Mouse (Mus musculus) left cerebral cortex, adult 11 months (tissue): ENCODE data around the gene Otub1.

Source experiments
- DNase-seq: peaks from one replicate; pipeline ENCODE4 v3.0.0; 2022; ENCODE audit warnings: low spot score

Otub1 gene

DNA sequence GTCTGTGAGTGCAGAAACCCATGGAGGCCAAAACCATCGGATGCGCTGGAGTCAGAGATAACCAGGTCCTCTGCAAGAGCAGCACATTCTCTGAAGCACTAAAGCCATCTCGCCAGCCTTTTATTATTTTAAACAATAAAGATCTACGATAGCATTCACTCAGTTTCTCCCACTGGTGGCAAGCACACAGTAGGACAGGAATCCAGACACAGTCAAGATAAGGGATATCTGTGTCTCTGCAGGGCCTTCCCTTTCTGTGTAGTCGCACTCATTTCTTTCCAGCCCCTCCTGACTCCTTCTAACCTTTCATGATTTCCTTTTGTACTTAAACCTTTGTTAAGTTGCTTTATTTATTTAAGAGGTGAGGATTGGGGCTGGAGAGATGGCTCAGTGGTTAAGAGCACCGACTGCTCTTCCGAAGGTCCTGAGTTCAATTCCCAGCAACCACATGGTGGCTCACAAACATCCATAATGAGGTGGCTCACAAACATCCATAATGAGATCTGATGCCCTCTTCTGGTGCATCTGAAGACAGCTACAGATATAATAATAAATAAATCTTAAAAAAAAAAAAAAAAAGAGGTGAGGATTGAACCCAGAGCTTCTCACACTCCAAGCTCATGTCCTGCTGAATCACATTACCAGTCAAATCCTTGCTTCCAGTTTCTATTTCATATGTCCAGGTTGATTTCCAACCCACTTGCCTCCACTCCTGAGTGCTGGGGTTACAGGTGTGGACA lies 4.0 kb upstream of the Otub1 start:
- no peak for DNase-seq

DNA sequence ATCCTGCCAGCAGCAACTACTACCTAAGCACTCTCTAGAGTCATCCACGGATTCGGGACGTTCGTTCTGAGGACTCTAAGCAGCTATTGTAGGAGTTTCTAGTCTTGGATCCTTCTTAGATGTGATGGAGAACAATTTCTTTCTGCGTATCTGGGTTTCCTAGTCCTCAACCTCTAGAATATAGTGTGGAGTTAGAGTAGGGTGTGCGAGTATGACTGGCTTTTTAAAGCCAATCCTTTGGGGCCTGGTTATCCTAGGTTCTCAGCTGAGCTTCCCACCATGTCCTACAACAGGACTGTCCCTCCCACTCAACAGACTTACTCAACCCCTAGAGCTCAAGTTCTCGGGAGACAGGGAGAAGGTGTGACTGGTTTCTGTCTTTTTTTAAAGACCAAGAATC lies 790 bp downstream of the Otub1 start:
- DNase-seq, result no peak

DNA sequence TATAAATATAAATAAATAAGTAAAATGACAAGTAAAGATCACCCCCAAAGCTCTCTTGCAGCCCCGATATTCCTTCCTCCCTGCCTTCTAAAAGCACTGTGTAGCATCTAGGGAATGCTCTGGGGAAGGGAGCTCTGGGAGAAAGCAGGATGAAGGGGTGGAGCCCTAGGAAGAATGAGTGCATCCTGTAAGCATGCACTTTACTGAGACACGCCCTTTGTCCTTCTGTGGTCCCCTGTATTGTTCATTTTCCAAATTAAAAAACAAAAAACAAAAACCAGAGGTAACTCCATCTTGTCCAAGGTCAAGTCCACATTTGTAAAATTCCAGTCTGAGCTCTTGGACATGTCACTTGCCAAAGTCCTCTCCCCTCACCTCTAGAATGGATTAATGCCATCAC lies 1.2 kb downstream of the Otub1 start:
- no peak for DNase-seq

DNA sequence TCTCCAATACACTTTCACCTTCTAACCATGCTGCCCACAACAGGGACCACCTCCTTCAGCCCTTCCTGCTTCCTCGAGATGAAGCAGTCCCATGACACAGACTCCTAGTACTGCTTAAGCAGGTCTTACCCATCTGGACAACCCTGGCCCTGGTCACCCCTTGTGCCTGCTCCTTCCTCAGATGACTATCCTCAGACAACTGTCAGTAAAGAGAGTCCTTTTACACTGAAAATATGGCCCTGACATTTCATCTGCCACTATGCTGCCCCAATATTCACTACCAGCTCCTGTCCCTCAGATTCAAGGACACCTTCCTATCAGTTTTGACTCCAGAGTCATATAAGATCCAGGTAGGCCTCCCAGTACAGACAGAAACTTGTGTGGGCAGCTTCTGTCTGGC lies 5.7 kb downstream of the Otub1 start:
- no peak for DNase-seq

DNA sequence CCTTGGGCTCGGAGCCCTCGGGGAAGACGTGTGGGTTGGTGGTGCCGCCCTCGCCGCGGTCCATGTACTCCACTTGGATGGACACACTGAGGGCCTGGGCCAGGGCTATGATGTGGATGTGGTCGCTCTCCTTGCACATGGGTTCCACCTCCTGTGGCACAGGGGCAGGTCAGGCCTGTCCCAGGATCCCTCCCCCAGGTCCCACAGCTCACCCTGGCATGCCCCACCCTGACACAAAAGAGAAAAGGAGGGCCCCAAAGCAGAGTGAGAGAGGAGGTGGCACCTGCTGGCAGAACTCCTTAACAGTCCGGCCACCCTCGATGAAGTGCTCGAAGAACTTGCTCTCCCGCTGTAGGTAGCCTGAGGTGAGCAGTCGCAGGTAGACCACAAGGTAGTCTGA lies 7.0 kb downstream of the Otub1 start:
- DNase-seq, result no peak

DNA sequence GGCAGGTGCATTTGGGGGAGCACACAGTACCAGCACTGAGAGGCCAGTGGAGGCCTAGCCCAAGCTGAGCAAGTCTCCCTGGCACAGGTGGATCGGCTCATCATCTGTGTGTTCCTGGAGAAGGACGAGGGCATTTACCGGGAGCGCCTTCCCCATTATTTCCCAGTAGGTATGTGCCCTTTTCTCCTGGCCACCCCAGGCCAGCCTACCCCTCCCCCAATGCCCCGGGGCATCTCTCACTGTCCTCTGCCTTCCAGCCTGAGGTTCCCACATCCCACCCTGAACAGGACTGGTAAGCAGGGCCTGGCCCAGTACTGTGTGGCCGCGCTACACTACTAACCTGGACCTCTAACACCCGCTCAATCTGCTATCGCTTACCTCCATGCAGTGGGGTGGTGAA lies 8.7 kb downstream of the Otub1 start:
- DNase-seq, result no peak

DNA sequence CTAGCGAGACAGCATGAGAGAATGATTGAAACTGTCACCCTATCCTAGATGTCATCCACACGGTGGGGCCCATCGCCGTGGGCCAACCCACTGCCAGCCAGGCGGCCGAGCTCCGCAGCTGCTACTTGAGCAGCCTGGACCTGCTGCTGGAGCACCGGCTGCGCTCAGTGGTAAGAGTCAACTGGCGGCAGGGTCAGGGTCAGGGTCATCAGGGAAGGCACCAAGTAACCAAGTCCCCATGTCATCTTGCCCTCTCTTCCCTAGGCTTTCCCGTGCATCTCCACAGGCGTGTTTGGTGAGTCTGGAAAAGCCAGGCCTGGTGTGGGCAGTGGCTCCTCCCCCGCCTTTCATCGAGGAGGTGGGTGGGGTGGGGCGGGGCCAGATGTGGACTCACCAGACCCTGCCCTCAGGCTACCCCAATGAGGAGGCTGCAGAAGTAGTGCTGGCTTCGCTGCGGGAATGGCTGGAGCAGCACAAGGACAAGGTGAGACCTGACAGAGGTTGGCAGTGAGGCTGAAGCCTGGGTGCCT lies 9.3 kb downstream of the Otub1 start:
- no peak for DNase-seq

DNA sequence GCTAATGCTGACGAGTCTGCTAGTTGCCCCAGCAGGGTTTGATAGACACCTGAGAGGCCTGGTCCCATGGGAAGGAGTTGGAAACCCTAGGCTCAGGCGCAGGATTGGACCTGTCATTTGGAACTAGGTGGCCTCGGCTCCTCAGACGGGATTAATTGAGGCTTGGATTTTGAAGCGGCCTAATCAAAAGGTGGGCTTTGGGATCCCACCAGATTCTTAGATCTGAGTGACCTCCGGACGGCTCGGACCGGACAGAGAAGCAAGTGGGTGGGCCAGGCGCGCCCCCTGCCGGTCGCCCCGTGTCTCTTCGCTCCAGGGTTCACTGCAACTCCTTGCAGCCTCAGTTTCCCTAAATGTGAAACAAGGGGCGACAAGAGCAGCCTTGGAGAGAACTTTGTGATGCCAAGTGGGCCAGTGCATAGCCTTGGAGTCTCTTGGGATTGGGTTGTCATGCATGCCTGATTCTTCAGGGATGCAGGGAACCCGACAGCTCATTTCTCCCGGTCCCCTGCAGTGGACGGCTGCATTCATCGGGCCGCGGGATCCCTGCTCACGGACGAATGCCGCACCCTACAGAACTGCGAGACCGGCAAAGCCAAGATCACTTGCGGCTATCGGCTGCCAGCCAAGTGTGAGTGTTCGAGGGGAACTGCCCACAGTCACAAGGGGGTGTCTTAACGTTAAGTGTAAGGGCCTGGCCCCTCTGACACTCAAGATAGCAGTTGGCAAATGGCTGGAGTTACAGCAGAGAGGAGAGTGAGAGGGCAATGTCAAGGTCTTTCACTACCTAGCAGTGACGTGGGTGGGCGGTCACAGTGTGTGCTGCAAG lies 10.0 kb downstream of the Otub1 start:
- no peak for DNase-seq

DNA sequence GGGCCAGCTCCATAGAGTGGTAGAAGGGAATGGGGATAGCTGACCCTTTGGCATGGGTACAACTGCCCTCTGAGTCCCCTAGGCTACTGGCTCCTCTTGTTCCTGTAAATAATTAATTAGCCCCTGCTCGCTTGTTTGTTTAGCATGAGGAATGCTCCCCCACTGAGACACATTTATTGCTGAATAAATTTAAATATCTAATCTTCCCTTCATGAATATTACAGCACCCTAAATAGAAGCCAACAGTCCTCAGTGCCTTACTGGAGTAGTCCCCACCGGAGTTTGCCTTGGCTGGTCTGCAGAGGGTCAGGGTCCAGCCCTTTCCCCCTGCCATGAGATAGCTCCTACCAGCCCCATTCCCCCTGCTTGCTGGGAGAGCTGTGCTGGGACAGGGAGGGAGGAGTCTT lies 13.6 kb downstream of the Otub1 start:
- no peak for DNase-seq

DNA sequence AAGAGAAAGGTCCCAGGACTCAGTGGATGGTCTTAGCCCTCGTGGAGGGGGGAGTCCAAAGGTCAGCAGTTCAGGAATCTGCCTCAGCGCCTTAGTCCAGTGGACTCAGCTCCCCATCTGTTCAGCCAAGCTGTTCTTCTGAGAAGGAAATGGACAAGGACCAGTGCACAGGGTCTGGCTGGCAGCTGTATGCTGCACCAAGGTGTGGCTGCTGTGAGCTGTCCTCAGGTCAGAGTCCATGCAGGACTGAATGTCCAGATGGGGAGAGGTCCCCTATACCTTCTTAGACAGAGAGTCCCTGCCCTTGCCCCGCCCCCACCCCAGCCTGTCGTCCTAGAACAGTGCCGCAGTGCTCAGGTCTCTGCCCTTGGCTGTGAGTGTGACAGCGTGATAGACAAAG lies 14.5 kb downstream of the Otub1 start:
- DNase-seq, result no peak

DNA sequence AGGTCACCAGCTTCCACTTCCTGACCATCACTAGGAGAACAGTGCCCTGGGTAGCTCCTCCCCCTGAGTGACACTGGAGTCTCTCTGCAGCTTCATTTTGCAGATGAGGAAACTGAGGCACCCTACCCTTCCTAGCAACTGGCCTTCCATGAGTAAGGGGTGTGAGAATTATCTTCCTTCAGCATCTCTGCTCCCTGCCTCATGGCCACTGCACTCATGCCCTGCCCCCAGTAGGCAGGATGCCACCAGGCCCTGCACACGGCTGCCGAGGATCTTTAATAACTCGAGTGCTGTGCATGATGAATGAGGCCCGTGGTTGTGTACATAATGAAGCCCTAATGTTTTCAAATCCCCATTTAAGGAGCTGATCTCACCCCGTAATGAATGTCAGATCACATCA lies 15.1 kb downstream of the Otub1 start:
- no peak for DNase-seq

DNA sequence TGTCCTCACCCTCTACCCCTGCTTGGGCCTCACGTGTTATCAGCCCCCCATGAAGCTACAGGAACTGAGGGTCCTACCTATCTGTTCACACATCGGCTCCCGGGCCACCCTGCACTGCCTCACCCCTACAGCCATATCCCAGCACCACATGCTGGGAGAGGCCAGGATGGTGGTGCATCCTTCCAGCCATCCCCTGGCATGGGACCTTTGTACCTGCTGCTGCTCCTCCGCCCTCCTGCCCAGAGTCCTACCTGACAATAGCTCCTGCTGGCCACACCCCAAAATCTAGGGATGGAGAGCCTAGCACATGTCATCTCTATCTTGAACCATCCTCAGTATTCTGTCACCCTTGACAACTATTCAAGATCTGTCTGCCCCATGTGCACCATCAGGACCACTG lies 17.1 kb downstream of the Otub1 start:
- no peak for DNase-seq

DNA sequence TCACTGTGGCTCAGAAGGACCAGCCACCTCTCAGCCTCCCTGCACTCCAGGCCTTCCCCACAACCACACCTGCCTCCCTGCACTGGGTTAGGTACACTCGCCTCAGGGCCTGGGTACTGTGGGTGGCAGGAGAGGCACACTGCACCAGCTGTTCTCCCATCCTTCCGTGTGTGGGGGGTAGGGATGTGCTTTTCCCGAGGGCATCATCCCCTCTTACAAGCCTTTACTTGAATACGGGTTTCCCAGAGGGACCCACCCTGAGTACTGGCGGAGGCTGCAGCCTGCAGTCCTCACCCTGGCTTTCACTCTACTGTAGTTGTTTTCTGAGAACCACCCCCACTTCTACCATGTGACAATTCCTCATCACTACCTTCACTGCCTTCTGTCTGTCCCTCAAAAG lies 19.0 kb downstream of the Otub1 start:
- DNase-seq, result no peak

DNA sequence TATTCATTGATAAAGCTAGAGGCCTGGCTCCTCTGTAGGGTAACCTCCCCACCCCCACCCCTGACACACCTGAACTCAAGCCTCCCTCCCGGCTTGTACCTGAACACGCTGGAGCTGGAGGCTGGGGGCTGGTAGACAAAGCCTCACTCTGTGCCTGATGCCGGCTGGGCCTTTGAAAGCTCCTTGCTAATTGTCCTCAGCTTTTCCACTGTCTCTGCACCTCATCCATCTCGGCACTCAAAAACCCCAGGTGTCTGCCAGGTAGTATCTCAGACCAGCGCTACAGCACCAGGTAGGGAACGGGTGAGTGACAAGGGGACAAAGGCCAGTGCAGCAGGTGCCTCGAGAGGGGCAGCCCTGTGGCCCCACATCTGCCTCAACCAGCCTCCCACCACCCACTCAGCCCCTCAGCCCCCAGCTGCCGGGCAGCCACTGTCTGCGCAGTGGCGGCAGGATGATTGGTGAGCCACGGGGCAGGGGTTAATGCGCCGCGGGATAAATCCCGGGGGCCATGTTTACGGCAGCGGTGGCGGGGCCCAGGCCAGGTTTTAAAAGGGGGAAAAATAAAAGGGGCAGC lies 20.3 kb downstream of the Otub1 start:
- no peak for DNase-seq

DNA sequence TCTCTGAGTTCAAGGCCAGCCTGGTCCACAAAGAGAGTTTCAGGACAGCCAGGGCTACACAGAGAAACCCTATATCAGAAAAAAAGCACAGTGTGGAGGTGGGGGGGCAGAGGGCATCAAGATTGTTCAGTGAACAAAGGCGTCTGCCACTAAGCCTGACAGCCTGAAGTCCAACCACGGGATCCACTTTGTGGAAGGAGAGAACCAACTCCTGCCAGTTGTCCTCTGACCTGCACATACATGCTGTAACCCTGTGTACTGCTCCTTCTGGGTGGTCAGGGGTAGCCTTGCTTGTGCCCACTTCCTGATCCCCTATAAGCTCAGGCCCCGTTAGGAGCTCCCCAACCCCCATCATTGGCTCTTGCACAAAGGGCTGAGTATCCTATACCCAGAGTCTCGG lies 21.1 kb downstream of the Otub1 start:
- DNase-seq, result no peak

DNA sequence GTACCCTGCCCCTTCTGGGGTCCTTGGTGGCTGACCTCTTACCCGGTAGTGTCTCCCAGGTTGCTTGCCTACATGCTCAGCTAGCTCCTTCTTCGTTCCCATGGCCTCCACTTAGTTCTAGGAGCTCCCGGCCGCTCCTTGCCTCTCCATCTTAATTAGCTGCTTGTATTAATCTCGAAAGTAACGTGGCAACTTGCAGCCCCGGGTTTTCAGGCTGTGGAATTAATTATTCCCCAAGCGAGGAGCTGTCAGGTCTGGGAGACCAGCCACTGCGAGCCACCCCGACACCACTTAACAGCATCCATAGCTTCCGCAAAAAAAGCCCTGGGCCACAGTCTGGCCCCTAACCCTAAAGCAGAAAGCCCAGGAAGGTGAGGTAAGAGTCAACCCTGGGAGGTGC lies 22.7 kb downstream of the Otub1 start:
- DNase-seq, result no peak

DNA sequence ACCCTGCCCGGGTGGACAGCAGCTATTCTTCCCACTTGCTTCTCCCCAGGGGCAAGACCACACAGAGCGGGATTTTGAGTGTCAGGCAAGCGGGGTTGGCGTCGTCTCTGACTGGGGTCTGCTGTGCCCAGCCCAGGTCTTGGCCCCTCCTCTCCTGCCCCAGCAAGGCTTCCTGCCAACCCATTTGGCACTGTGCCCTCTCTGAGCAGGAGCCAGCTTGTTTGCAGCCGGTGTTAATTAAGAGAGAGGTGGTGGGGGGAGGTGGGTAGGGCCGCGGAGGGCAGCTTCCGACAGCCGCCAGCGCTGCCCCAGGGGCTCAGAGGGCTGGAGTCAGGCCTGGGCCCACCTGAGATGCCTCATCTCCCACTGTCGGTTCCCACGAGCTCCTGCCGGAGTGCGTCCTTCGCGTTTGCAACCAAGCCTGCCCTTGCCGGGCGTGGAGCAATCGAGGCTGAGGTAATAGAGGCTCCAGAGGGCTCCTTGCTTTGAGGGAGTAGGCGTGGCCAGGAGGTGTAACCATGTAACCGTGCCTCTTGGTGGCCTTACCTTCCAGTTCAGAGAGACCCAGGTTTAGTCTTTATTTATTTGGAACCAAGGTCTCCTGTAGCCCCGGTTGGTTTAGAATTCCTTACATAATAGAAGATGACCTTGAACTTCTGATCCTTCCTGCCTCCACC lies 23.7 kb downstream of the Otub1 start:
- no peak for DNase-seq

DNA sequence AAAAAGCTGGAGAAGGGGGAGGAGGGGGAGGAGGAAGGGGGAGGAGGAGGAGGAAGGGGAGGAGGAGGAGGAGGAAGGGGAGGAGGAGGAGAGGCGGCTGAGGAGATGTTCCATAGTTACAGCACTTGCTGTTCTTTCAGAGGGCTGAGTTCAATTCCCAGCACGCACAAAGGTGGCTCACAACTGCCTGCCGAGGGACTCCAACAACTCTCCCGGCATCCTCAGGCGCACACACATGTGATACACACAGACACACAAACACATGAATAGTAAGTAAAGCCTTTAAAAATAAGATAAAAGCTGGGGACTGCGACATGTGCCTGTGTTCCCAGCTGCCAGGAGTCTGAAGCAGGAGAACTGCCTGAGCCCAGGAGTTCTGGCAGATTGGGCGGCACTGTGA lies 24.6 kb downstream of the Otub1 start:
- no peak for DNase-seq

DNA sequence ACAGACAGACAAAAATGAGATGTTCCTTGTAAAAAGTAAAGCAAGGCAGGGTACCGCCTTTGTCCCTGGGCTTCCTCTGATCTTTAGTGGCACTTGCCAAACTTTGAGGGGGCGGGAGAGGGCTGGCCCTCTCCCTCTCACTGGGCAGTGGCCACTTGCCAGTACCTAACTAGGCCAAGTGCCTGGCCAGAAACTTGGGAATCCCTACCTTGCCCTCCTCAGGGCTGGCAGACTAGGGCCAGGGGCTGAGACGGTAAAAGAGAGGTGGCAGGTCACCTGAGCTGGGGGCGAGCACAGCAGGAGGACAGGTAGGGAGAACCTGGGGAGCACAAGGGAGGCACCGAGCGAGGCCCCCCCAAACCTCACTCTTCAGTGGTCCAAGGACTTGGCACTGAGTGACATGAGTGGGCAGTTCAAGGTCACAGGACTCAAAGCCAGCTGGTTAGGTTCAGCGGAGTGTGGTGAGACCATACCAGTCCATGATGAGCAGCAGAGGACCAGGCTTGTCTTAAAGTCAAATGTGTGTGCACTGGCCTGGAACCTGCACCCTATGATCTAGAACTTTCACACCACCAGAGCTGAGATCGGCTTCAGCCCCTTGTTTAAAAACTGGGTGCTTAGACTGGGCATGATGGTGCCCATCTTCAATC lies 25.2 kb downstream of the Otub1 start:
- DNase-seq, result no peak

DNA sequence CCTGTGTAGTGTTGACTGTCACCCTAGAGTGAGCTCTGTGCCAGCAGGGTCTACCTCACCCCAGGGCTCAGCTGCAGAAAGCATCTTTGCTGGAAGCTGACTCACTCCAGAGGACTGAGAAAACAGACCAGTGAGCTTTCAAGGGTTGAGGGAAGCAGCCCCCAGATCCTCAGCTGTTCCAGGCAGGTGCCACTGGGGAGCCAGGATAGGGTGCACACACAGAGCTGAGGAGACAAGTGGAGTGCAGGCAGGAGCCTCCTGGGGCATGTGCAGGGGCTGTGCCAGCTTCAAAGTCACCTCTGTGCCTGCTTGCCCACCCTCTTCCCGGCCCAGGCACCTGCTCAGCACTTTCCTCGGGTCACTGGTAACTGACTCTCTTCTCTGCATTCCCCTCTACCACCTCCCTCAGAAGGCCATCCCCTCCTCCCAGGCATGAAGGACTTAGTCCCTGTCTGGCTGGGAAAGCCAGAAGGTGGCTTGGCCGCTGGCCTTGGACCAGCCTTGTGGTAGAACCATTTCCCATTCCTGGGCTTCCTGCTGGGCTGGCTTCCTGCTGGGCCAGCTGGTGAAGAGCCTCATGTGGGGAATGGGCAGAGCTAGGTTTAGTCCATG lies 27.2 kb downstream of the Otub1 start:
- DNase-seq, result no peak

DNA sequence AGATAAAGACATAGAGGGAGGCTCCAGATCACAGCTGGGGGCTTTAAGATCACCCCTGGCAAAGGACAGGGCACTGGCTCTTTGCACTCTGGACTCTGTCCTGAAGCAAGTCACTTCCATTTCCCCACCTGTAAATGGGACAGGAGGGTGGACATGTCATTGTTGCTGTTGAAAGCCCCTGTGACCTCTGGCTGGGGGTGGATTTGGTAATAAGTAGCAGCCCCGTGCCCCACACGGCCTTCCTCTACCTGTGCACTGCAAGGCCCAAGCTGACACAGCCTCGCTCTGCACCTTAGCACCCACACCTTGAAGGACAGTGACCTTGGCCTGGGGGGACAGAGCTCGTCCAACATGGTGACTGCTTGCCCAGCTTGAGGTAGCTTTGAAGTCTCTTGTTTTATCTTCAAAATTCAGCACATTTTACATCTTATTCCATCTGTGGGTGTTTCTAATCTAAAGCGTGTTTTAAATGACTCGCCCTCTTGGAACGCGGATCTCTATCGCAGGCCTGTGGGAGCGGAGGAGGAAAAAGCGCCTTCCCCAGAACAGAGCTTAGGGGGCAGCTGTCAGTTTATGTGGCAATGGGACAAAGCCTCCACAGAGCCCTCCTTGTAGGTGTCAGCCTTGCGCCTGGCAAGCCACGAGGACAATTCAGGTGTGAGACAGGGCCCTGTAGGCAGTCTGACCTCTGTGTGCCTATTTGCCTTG lies 28.2 kb downstream of the Otub1 start:
- no peak for DNase-seq
